Mouse (Mus musculus): Measurements from ENCODE around the gene Scrg1.
"Not testable (repeated sequence)": the region's sequence is repeated elsewhere in the genome, so short reads cannot be mapped to it uniquely, and the experiment has no call there.

Scrg1 gene

DNA sequence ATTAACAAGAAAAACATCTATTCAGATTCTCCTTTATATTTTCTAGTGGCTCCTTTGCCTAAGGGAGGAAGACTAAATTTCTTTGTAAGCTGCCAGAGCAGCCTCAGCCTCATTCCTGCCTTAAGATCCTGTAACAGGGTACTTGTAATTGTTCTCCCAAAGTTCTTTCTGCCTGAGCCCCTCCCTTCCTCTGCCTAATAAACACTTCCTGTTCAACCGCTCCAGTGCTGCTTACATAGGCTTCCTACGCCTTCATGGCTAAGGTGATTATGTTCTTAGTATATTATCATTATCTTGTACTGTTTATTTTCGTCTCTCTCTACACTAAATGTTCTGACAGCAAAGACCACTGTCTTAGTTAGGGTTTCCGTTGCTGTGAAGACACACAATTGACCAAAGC is 52.9 kb downstream of the Scrg1 start:
- DNase-seq (ENCODE audit: low read depth): no peak

GRCm38 (mm10) chr8:57510791-57511315 is 55.1 kb downstream of the Scrg1 start:
- DNase-seq (ENCODE audit: low read depth): no peak

DNA sequence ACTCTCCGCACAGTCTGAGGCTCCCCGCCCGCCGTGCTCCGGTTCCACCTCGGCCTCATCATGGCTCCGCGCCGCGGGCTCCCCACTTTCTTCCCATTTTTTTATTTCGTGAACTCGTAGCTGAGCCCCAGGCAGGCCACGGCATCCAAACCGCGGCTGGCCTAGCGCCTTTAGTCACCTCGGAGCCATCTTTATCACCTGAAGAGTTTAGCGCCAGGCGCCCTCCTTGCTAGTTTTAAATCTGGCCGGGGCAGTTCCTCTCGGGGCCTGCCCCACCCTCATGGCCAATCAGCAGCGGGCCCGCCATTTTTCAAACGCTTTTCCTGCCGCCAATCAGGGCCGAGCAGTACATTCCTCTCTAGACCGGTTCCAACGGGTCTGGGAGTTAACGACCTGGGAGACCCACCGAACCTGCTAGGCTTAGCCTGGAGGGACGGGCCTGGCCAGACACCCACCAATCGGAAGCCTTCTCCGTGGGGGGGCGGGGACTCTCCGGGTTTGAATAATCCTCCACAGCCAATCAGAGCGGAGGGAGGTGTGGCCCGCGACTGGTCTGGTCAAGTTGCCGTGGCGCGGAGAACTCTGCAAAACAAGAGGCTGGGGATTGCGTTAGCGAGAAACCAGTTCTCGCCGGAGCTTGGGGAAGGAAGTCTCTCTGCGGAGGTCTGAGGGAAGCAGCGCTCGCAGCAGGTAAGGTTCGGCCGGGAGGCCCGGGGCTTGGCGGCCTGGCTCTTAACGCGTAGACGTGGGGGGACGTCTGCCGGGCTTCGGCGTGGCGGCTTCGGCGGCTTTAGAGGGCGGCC is 55.8 kb downstream of the Scrg1 start, which contains the start of gene Hmgb2:
TSS of gene Hmgb2 (plus strand) at position 592 of the 803 bp plus-strand sequence.
- DNase-seq (ENCODE audit: low read depth): peak; percentile 99

- no peak for DNase-seq (ENCODE audit: low read depth)
Observed at GRCm38 (mm10) chr8:57512141-57513056, 56.7 kb downstream of the Scrg1 start.

- not testable (repeated sequence) for DNase-seq (ENCODE audit: low read depth)
Observed at GRCm38 (mm10) chr8:57513178-57513661, 57.5 kb downstream of the Scrg1 start.

- DNase-seq (ENCODE audit: low read depth): not testable (repeated sequence)
Observed at GRCm38 (mm10) chr8:57516685-57517084, 61.0 kb downstream of the Scrg1 start.

- no peak for DNase-seq (ENCODE audit: low read depth)
Observed at GRCm38 (mm10) chr8:57517723-57518122, 62.0 kb downstream of the Scrg1 start.

DNA sequence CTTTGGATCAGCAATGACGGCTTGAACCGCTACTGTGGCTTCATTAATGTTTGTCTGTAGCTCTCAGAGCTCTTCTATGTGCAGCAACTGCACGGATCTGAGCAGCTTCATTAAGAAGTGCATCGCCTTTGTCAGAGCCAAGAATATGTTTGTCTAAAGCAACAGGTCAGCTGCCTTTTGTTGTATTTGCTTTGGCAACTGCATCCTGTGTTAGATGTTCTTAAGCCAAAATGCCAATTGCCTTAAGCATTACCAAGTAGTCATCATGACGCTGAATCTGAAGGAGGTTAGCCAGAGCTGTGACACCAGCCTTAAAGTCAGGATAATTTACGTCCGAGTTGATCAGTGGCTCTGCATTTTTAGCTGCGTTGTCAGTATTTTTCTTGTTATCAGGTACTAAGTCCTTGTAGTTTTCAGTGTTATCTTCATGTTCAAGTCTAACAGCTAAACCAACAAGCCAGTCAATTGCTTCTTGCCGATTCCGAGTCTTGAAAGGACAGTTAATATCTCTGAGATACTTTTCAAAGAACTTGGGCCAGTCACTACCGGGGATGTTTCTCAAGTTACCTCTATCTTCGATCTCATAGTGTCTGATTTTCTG is 64.6 kb downstream of the Scrg1 start:
- DNase-seq (ENCODE audit: low read depth): no peak
